Mouse (Mus musculus): Measurements from ENCODE around the gene Satb2. TPM values are rescaled to one million over a fixed set of nuclear protein-coding genes. Genes with fewer than 3 reads are reported as not detected.

The Satb2 gene
- total and polyA plus RNA-seq, 3 experiments = 0.38 TPM; not detected in 2

- H3K27me3 ChIP-seq (ENCODE audit: insufficient read depth, low read length) = no peaks in the 10 kb centered on the region
- H3K9me3 ChIP-seq (replicated peaks) = peaks cover 27% of the 10 kb centered on the region
- ATAC-seq (ENCODE audit: extremely low read depth, insufficient number of reproducible peaks, low FRiP score, poor library complexity, severe bottlenecking) (no peak), DNase-seq (ENCODE audit: low spot score) (no peak)
- no peaks in the 10 kb centered on the region for H3K4me1 ChIP-seq (ENCODE audit: insufficient read depth, low read depth, low read length)
- no peak overlapping the region for H3K4me3 ChIP-seq (ENCODE audit: low read depth, low read length)
- H3K36me3 ChIP-seq (replicated peaks) = no peaks in the 10 kb centered on the region
- TF ChIP-seq GATA2 (IDR thresholded peaks at IDR 0.05; ENCODE audit: borderline replicate concordance, low read depth, low read length) (no peak), POLR2AphosphoS5 (IDR thresholded peaks at IDR 0.05; ENCODE audit: insufficient replicate concordance, low read depth, low read length) (no peak), TAL1 (conservative IDR thresholded peaks at IDR 0.05; ENCODE audit: low read depth, low read length) (no peak), CTCF (IDR thresholded peaks at IDR 0.05; ENCODE audit: low read depth, low read length) (no peak), GATA1 (IDR thresholded peaks at IDR 0.05; ENCODE audit: borderline replicate concordance, low read length) (no peak)
Measured at GRCm38 (mm10) chr1:56898606-56899396, 79.6 kb downstream of the Satb2 start.

GRCm38 (mm10) chr1:56897492-56898180, 80.8 kb downstream of the Satb2 start:
- no peaks in the 10 kb centered on the region for H3K36me3 ChIP-seq (replicated peaks)

DNA sequence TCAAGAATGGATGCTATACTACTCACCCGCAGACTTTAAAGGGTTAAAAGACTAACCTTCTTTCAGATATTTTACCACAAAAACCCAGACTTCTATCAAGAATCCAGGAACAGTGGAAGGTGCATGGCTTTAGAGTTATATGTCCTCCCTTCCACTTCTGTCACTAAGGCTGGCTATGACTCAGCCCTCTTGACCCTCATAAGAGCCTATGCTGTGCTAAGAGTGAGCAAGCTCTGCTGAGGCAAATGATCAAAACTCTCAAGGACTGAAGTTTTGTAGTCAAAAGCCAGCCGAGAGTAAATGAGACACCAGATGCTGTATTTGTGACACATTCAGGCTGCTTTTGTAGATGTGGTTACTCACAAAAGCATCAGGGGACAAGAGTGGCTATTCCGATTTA, 81.8 kb downstream of the Satb2 start:
- Histone ChIP-seq H3K4me3 (ENCODE audit: low read depth, low read length) (no peak overlapping the region), H3K36me3 (replicated peaks) (no peaks in the 10 kb centered on the region), H3K9me3 (replicated peaks) (peaks cover 38% of the 10 kb centered on the region), H3K27me3 (ENCODE audit: insufficient read depth, low read length) (no peaks in the 10 kb centered on the region), H3K4me1 (ENCODE audit: insufficient read depth, low read depth, low read length) (no peaks in the 10 kb centered on the region)
- TF ChIP-seq TAL1 (conservative IDR thresholded peaks at IDR 0.05; ENCODE audit: low read depth, low read length) = no peak
- no peak for TF ChIP-seq GATA1 (IDR thresholded peaks at IDR 0.05; ENCODE audit: borderline replicate concordance, low read length)
- TF ChIP-seq CTCF (IDR thresholded peaks at IDR 0.05; ENCODE audit: low read depth, low read length) = no peak
- TF ChIP-seq GATA2 (IDR thresholded peaks at IDR 0.05; ENCODE audit: borderline replicate concordance, low read depth, low read length) = no peak
- no peak for TF ChIP-seq POLR2AphosphoS5 (IDR thresholded peaks at IDR 0.05; ENCODE audit: insufficient replicate concordance, low read depth, low read length)
- DNase-seq (ENCODE audit: low spot score) (no peak), ATAC-seq (ENCODE audit: extremely low read depth, insufficient number of reproducible peaks, low FRiP score, poor library complexity, severe bottlenecking) (no peak)

More at GRCm38 (mm10) chr1:56897492-56898180, 80.8 kb downstream of the Satb2 start:
- no peak for ATAC-seq (ENCODE audit: extremely low read depth, insufficient number of reproducible peaks, low FRiP score, poor library complexity, severe bottlenecking)
- peaks cover 35% of the 10 kb centered on the region for H3K9me3 ChIP-seq (replicated peaks)
- no peaks in the 10 kb centered on the region for H3K4me1 ChIP-seq (ENCODE audit: insufficient read depth, low read depth, low read length)
- no peak overlapping the region for H3K4me3 ChIP-seq (ENCODE audit: low read depth, low read length)
- no peak for DNase-seq (ENCODE audit: low spot score)
- TF ChIP-seq POLR2AphosphoS5 (IDR thresholded peaks at IDR 0.05; ENCODE audit: insufficient replicate concordance, low read depth, low read length) (no peak), TAL1 (conservative IDR thresholded peaks at IDR 0.05; ENCODE audit: low read depth, low read length) (no peak), CTCF (IDR thresholded peaks at IDR 0.05; ENCODE audit: low read depth, low read length) (no peak), GATA2 (IDR thresholded peaks at IDR 0.05; ENCODE audit: borderline replicate concordance, low read depth, low read length) (no peak), GATA1 (IDR thresholded peaks at IDR 0.05; ENCODE audit: borderline replicate concordance, low read length) (no peak)
- H3K27me3 ChIP-seq (ENCODE audit: insufficient read depth, low read length) = no peaks in the 10 kb centered on the region

DNA sequence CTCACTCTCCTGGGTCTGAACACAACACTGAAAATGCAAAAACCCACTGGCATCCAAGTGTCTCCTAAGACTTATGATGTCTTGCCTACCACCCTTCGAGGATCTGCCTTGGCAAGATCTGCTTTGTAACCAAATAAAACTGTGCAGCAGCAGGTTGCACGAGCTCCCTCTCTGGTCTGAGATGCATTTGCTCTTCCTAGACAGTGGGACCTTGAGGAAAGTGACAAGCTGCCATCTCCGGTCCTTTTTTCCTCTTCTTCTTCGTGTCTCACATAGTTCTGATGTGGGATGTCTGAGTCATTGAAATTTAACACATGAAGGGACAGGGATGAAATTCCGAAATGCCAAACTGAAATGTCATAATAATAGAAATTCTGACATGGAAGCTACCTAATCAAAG, 85.7 kb downstream of the Satb2 start:
- Histone ChIP-seq H3K4me3 (ENCODE audit: low read depth, low read length) (no peak overlapping the region), H3K27me3 (ENCODE audit: insufficient read depth, low read length) (no peaks in the 10 kb centered on the region)
- no peak for TF ChIP-seq CTCF (IDR thresholded peaks at IDR 0.05; ENCODE audit: low read depth, low read length)
- no peak for TF ChIP-seq GATA2 (IDR thresholded peaks at IDR 0.05; ENCODE audit: borderline replicate concordance, low read depth, low read length)
- TF ChIP-seq POLR2AphosphoS5 (IDR thresholded peaks at IDR 0.05; ENCODE audit: insufficient replicate concordance, low read depth, low read length) = no peak
- TF ChIP-seq TAL1 (conservative IDR thresholded peaks at IDR 0.05; ENCODE audit: low read depth, low read length) = no peak
- no peak for TF ChIP-seq GATA1 (IDR thresholded peaks at IDR 0.05; ENCODE audit: borderline replicate concordance, low read length)

DNA sequence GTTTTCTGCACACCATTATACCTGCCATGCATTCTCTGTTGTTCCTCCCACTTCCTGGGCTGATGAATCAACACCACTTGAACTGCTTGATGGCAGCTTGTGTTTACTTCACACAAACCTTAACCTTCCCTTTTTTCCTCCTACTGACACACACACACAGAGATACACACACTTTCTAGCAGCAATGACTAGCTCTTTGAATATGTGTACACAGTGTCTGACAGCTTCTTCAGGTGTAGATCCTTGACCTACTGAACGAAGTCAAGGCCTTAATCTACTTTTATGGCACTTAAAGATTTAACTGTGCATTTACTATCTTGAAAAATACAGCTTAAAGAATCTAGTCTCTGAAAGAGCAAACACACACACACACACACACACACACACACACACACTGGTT, 89.5 kb downstream of the Satb2 start:
- Histone ChIP-seq H3K4me3 (ENCODE audit: low read depth, low read length) (no peak overlapping the region), H3K36me3 (replicated peaks) (no peaks in the 10 kb centered on the region), H3K9me3 (replicated peaks) (peaks cover 30% of the 10 kb centered on the region), H3K4me1 (ENCODE audit: insufficient read depth, low read depth, low read length) (no peaks in the 10 kb centered on the region), H3K27me3 (ENCODE audit: insufficient read depth, low read length) (no peaks in the 10 kb centered on the region)
- ATAC-seq (ENCODE audit: extremely low read depth, insufficient number of reproducible peaks, low FRiP score, poor library complexity, severe bottlenecking) = no peak
- DNase-seq (ENCODE audit: low spot score) = no peak
- TF ChIP-seq TAL1 (conservative IDR thresholded peaks at IDR 0.05; ENCODE audit: low read depth, low read length) (no peak), POLR2AphosphoS5 (IDR thresholded peaks at IDR 0.05; ENCODE audit: insufficient replicate concordance, low read depth, low read length) (no peak), GATA2 (IDR thresholded peaks at IDR 0.05; ENCODE audit: borderline replicate concordance, low read depth, low read length) (no peak), CTCF (IDR thresholded peaks at IDR 0.05; ENCODE audit: low read depth, low read length) (no peak), GATA1 (IDR thresholded peaks at IDR 0.05; ENCODE audit: borderline replicate concordance, low read length) (no peak)

More for the DNA sequence above, 85.7 kb downstream of the Satb2 start:
- H3K9me3 ChIP-seq (replicated peaks) = peaks cover 23% of the 10 kb centered on the region
- no peaks in the 10 kb centered on the region for H3K4me1 ChIP-seq (ENCODE audit: insufficient read depth, low read depth, low read length)
- ATAC-seq (ENCODE audit: extremely low read depth, insufficient number of reproducible peaks, low FRiP score, poor library complexity, severe bottlenecking) (no peak), DNase-seq (ENCODE audit: low spot score) (no peak)
- no peaks in the 10 kb centered on the region for H3K36me3 ChIP-seq (replicated peaks)

GRCm38 (mm10) chr1:56887524-56887923, 90.9 kb downstream of the Satb2 start:
- no peak for DNase-seq (ENCODE audit: low spot score)
- Histone ChIP-seq H3K4me1 (ENCODE audit: insufficient read depth, low read depth, low read length) (no peaks in the 10 kb centered on the region), H3K36me3 (replicated peaks) (no peaks in the 10 kb centered on the region), H3K9me3 (replicated peaks) (peaks cover 20% of the 10 kb centered on the region), H3K27me3 (ENCODE audit: insufficient read depth, low read length) (no peaks in the 10 kb centered on the region), H3K4me3 (ENCODE audit: low read depth, low read length) (no peak overlapping the region)
- no peak for TF ChIP-seq TAL1 (conservative IDR thresholded peaks at IDR 0.05; ENCODE audit: low read depth, low read length)
- TF ChIP-seq POLR2AphosphoS5 (IDR thresholded peaks at IDR 0.05; ENCODE audit: insufficient replicate concordance, low read depth, low read length) = no peak
- no peak for TF ChIP-seq GATA2 (IDR thresholded peaks at IDR 0.05; ENCODE audit: borderline replicate concordance, low read depth, low read length)
- no peak for TF ChIP-seq GATA1 (IDR thresholded peaks at IDR 0.05; ENCODE audit: borderline replicate concordance, low read length)
- TF ChIP-seq CTCF (IDR thresholded peaks at IDR 0.05; ENCODE audit: low read depth, low read length) = no peak
- ATAC-seq (ENCODE audit: extremely low read depth, insufficient number of reproducible peaks, low FRiP score, poor library complexity, severe bottlenecking) = no peak; the same call in 1 of the 2 replicates

Data from G1E (cell line).